Mouse (Mus musculus) heart, embryonic 14.5 days (tissue): Measurements from ENCODE around the gene Lhfp. TPM values are rescaled to one million over a fixed set of nuclear protein-coding genes. Genes with fewer than 3 reads are reported as not detected.

Source experiments
- ATAC-seq: fragments of 200-750 bp; cut with Nextera tagmentation; 2 replicates; pipeline ENCODE4 v1.8.0; 2017; ENCODE audit warnings: low read depth, moderate TSS enrichment; ENCODE audit not compliant: insufficient number of reproducible peaks, insufficient read depth, low FRiP score
- H3K27ac ChIP-seq, 2 experiments: fragments of 200-500 bp in 1 of 2; fragments of 300-500 bp in 1 of 2; sonication (generic) in 1 of 2; replicated peaks in 1 of 2; 2 replicates each; pipeline ENCODE4 v1.5.1; 2012 to 2014; ENCODE audit warnings: low read depth in 2 of 2, low read length in 2 of 2, control low read depth in 1 of 2, mild to moderate bottlenecking in 1 of 2, mixed read lengths in 1 of 2; ENCODE audit not compliant: control insufficient read depth in 1 of 2, insufficient read depth in 1 of 2
- H3K27me3 ChIP-seq: fragments of 300-500 bp; sonication (generic); 2 replicates; pipeline ENCODE4 v1.6.1; 2014; ENCODE audit warnings: mild to moderate bottlenecking, low read length, control low read depth; ENCODE audit not compliant: control insufficient read depth, insufficient read depth
- H3K36me3 ChIP-seq: fragments of 300-500 bp; sonication (generic); 2 replicates; pipeline ENCODE4 v1.6.1; 2014; ENCODE audit warnings: mild to moderate bottlenecking, control low read depth, low read length, mixed read lengths; ENCODE audit not compliant: control insufficient read depth, insufficient read depth
- H3K4me1 ChIP-seq, 2 experiments: fragments of 200-500 bp in 1 of 2; fragments of 300-500 bp in 1 of 2; sonication (generic) in 1 of 2; 2 replicates each; pipeline ENCODE4 v1.6.1; 2012 to 2014; ENCODE audit warnings: low read length in 2 of 2, control low read depth in 1 of 2, mixed read lengths in 1 of 2; ENCODE audit not compliant: control insufficient read depth in 2 of 2, insufficient read depth in 2 of 2
- H3K4me2 ChIP-seq: fragments of 300-500 bp; sonication (generic); 2 replicates; pipeline ENCODE4 v1.6.1; 2014; ENCODE audit warnings: mild to moderate bottlenecking, low read length
- H3K4me3 ChIP-seq, 2 experiments: fragments of 200-500 bp in 1 of 2; fragments of 300-500 bp in 1 of 2; sonication (generic) in 1 of 2; 2 replicates each; pipeline ENCODE4 v1.5.1; 2012 to 2014; ENCODE audit warnings: low read length in 2 of 2, mild to moderate bottlenecking in 2 of 2, control low read depth in 1 of 2, low read depth in 1 of 2, moderate library complexity in 1 of 2; ENCODE audit not compliant: control insufficient read depth in 1 of 2, insufficient read depth in 1 of 2
- H3K9ac ChIP-seq: fragments of 300-500 bp; sonication (generic); 2 replicates; pipeline ENCODE4 v1.6.1; 2014; ENCODE audit warnings: mild to moderate bottlenecking, low read length
- H3K9me3 ChIP-seq: fragments of 300-500 bp; sonication (generic); 2 replicates; pipeline ENCODE4 v1.6.1; 2016; ENCODE audit warnings: low read length, control low read depth; ENCODE audit not compliant: control insufficient read depth
- WGBS: fragments of 180-500 bp; shearing (Covaris S2); extraction: QIAGEN DNeasy Blood & Tissue Kit; methylation state at CpG from one replicate; pipeline ENCODE4 v1.1.7; 2014; 5-methylcytosine and 5-hydroxymethylcytosine counted together
- polyA plus RNA-seq: library from polyadenylated mRNA; unstranded; fragments of >200 nt; fragmentation: Nextera tagmentation; extraction: Ambion mirVana; gene quantifications from 2 replicates; pipeline ENCODE4 v1.2.1, GENCODE M21; 2014

Lhfp gene
- polyA plus RNA-seq, 1 experiment from 2014 or later: 93.2 TPM

- Histone ChIP-seq H3K27me3 (no peaks in the 10 kb centered on the region), H3K4me3 (no peak overlapping the region), H3K9me3 (no peaks in the 10 kb centered on the region), H3K9ac (no peak overlapping the region), H3K27ac (no peak overlapping the region), H3K4me2 (no peak overlapping the region), H3K36me3 (no peaks in the 10 kb centered on the region), H3K4me1 (peaks cover 0 to 8% of the 10 kb centered on the region in 2 experiments; a peak in 1 of 4 replicates)
- no peak for ATAC-seq
- 79% methylated on average over 4 of the region's 4 CpGs for WGBS
Measured at GRCm38 (mm10) chr3:53193441-53193840, 152.1 kb downstream of the Lhfp start.

GRCm38 (mm10) chr3:53195666-53196107 lies 154.4 kb downstream of the Lhfp start:
- 88% methylated on average over 8 of the region's 8 CpGs for WGBS
- no peak for ATAC-seq
- no peak overlapping the region for H3K4me2 ChIP-seq
- no peak overlapping the region for H3K9ac ChIP-seq
- no peak overlapping the region for H3K4me3 ChIP-seq
- no peaks in the 10 kb centered on the region for H3K27me3 ChIP-seq
- H3K36me3 ChIP-seq: no peaks in the 10 kb centered on the region
- no peaks in the 10 kb centered on the region for H3K9me3 ChIP-seq
- no peak overlapping the region for H3K27ac ChIP-seq
- H3K4me1 ChIP-seq: peaks cover under 1 to 9% of the 10 kb centered on the region in 2 experiments

GRCm38 (mm10) chr3:53200175-53200574 lies 158.8 kb downstream of the Lhfp start:
- no peak for ATAC-seq
- peaks cover 26 to 48% of the 10 kb centered on the region in 2 experiments for H3K4me1 ChIP-seq
- H3K4me2 ChIP-seq: no peak overlapping the region
- no peaks in the 10 kb centered on the region for H3K9me3 ChIP-seq
- 73% methylated on average over 8 of the region's 8 CpGs for WGBS
- H3K4me3 ChIP-seq: no peak overlapping the region
- no peak overlapping the region for H3K9ac ChIP-seq
- no peaks in the 10 kb centered on the region for H3K27me3 ChIP-seq
- no peaks in the 10 kb centered on the region for H3K36me3 ChIP-seq
- no peak overlapping the region for H3K27ac ChIP-seq

GRCm38 (mm10) chr3:53200853-53201252 lies 159.5 kb downstream of the Lhfp start:
- no peaks in the 10 kb centered on the region for H3K36me3 ChIP-seq
- H3K9ac ChIP-seq: no peak overlapping the region
- peak overlapping the region; percentile 53 to 58; a peak in 2 of 4 replicates for H3K27ac ChIP-seq
- no peaks in the 10 kb centered on the region for H3K9me3 ChIP-seq
- 41% methylated on average over 10 of the region's 10 CpGs for WGBS
- no peak for ATAC-seq
- H3K4me1 ChIP-seq: peaks cover 26 to 47% of the 10 kb centered on the region in 2 experiments
- no peak overlapping the region for H3K4me3 ChIP-seq
- H3K27me3 ChIP-seq: no peaks in the 10 kb centered on the region
- no peak overlapping the region for H3K4me2 ChIP-seq

- WGBS: 48% methylated on average over 10 of the region's 10 CpGs
- Histone ChIP-seq H3K9me3 (no peaks in the 10 kb centered on the region), H3K36me3 (no peaks in the 10 kb centered on the region), H3K4me1 (peaks cover 26 to 46% of the 10 kb centered on the region in 2 experiments), H3K4me2 (peak overlapping the region; percentile 40), H3K27ac (peak overlapping the region; percentile 31 to 58), H3K9ac (no peak overlapping the region), H3K27me3 (no peaks in the 10 kb centered on the region), H3K4me3 (no peak overlapping the region)
- peak; percentile 63 for ATAC-seq
Measured at GRCm38 (mm10) chr3:53201670-53202069, 160.3 kb downstream of the Lhfp start.

- ATAC-seq: no peak
- Histone ChIP-seq H3K9me3 (no peaks in the 10 kb centered on the region), H3K27ac (peak overlapping the region; percentile 31 to 58), H3K9ac (no peak overlapping the region), H3K4me1 (peaks cover 26 to 46% of the 10 kb centered on the region in 2 experiments), H3K36me3 (no peaks in the 10 kb centered on the region), H3K27me3 (no peaks in the 10 kb centered on the region), H3K4me3 (no peak overlapping the region), H3K4me2 (peak overlapping the region; percentile 40)
- WGBS: 26% methylated on average over 6 of the region's 6 CpGs
Measured at GRCm38 (mm10) chr3:53202184-53202583, 160.9 kb downstream of the Lhfp start.

GRCm38 (mm10) chr3:53202698-53203097 lies 161.4 kb downstream of the Lhfp start:
- ATAC-seq: no peak
- Histone ChIP-seq H3K4me3 (no peak overlapping the region), H3K4me1 (peaks cover 26 to 46% of the 10 kb centered on the region in 2 experiments), H3K27ac (peak overlapping the region; percentile 31 to 58), H3K9ac (no peak overlapping the region), H3K4me2 (peak overlapping the region; percentile 40; the same call in 1 of the 2 replicates), H3K27me3 (no peaks in the 10 kb centered on the region), H3K9me3 (no peaks in the 10 kb centered on the region), H3K36me3 (no peaks in the 10 kb centered on the region)
- WGBS: 65% methylated on average over 3 of the region's 3 CpGs

- Histone ChIP-seq H3K27me3 (no peaks in the 10 kb centered on the region), H3K4me1 (peaks cover 26 to 46% of the 10 kb centered on the region in 2 experiments), H3K9ac (no peak overlapping the region), H3K36me3 (no peaks in the 10 kb centered on the region), H3K4me3 (no peak overlapping the region), H3K4me2 (peak overlapping the region; percentile 11; the same call in 1 of the 2 replicates), H3K27ac (peak overlapping the region; percentile 40 to 58; a peak in 2 of 4 replicates), H3K9me3 (no peaks in the 10 kb centered on the region)
- WGBS: 44% methylated on average over 5 of the region's 5 CpGs
- no peak for ATAC-seq
Measured at GRCm38 (mm10) chr3:53203656-53204055, 162.3 kb downstream of the Lhfp start.
